Mouse (Mus musculus) cerebellum, adult 2 months (tissue): ENCODE measurements at regions not wholly inside any gene's neighbourhood (a gene's known extent, or its start where the extent isn't known, plus 50 kb on each side); places are given as distances from the start of the nearest gene placed in this dataset.

ENCODE experiments used
- CTCF ChIP-seq: fragments of 200-500 bp; IDR thresholded peaks from 2 replicates; pipeline ENCODE4 v1.5.1; 2011; ENCODE audit warnings: low read depth, mild to moderate bottlenecking, control low read depth, low read length, moderate library complexity, borderline replicate concordance; ENCODE audit not compliant: insufficient read depth
- POLR2A ChIP-seq: fragments of 200-500 bp; IDR thresholded peaks from 2 replicates; pipeline ENCODE4 v1.6.1; 2011; ENCODE audit warnings: low read length, control low read depth, borderline replicate concordance; ENCODE audit not compliant: insufficient read depth

- TF ChIP-seq CTCF: peak; percentile 77
- TF ChIP-seq POLR2A: no peak
These were observed 139.1 kb downstream of the Ndfip2 start for GRCm38 (mm10) chr14:105397467-105397866.
